Mouse (Mus musculus): ENCODE data around the gene Mybpc3.

DNA sequence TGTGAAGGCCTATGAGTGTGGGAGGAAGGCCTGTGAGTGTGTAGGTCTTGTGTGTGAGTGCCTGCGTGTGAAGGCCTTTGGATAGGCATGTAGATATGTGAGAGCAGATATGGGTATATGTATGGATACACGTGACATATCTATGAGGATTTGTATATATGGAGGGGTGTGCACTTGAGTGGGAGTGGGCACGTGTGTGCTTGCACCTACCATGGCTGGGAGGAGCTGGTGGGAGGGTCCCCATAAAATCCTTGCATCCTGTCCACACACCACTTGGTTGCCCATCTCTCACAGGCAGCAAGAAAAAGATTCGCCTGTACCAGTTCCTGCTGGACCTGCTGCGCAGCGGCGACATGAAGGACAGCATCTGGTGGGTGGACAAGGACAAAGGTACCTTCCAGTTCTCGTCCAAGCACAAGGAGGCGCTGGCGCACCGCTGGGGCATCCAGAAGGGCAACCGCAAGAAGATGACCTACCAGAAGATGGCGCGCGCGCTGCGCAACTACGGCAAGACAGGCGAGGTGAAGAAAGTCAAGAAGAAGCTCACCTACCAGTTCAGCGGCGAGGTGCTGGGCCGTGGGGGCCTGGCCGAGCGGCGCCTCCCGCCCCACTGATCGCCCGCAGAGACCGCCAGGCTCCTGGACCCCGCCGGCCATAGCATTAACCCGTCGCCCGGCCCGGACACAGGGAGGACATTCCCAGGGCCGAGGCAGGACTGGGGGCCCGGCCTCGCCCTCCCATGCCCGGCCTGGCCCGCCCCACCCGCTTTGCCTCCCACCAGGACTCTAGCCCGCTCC lies 3.0 kb upstream of the Mybpc3 start:
- peak; percentile 100 for TF ChIP-seq CTCF (IDR thresholded peaks at IDR 0.05; ENCODE audit: borderline replicate concordance, insufficient read depth, low read depth, low read length)
- no peak for TF ChIP-seq POLR2A (IDR thresholded peaks at IDR 0.05; ENCODE audit: borderline replicate concordance, insufficient read depth, low read length)
